Mouse (Mus musculus) cortical plate, adult 2 months (tissue): ENCODE results near the gene Hmgn1. TPM values are rescaled to one million over a fixed set of nuclear protein-coding genes. Genes with fewer than 3 reads are reported as not detected.

Experiments used
- H3K27ac ChIP-seq: fragments of 200-500 bp; 2 replicates; pipeline ENCODE4 v1.5.1; 2012; ENCODE audit warnings: low read length, control low read depth, inconsistent platforms; ENCODE audit not compliant: insufficient read depth
- H3K4me1 ChIP-seq: fragments of 200-500 bp; 2 replicates; pipeline ENCODE4 v1.6.1; 2011; ENCODE audit warnings: low read length; ENCODE audit not compliant: control insufficient read depth, insufficient read depth
- H3K4me3 ChIP-seq: fragments of 200-500 bp; 2 replicates; pipeline ENCODE4 v1.5.1; 2011; ENCODE audit warnings: mild to moderate bottlenecking, low read length, control low read depth; ENCODE audit not compliant: insufficient read depth
- CTCF ChIP-seq: fragments of 200-500 bp; IDR thresholded peaks from 2 replicates; pipeline ENCODE4 v1.5.1; 2011; ENCODE audit warnings: mild to moderate bottlenecking, control low read depth, low read length; ENCODE audit not compliant: insufficient read depth; ENCODE audit errors: extremely low read depth
- POLR2A ChIP-seq: fragments of 200-500 bp; IDR thresholded peaks from 2 replicates; pipeline ENCODE4 v1.6.1; 2011; ENCODE audit warnings: mild to moderate bottlenecking, low read length, control low read depth; ENCODE audit not compliant: insufficient read depth; ENCODE audit errors: extremely low read depth
- polyA plus RNA-seq: library from polyadenylated mRNA; depleted of rRNA; stranded (reverse); fragments of >200 nt; gene quantifications from 2 replicates; pipeline ENCODE4 v1.2.3, GENCODE M21; 2012; rRNA removed

Gene Hmgn1
- polyA plus RNA-seq = 70.3 and 75.2 TPM in 2 replicates

DNA sequence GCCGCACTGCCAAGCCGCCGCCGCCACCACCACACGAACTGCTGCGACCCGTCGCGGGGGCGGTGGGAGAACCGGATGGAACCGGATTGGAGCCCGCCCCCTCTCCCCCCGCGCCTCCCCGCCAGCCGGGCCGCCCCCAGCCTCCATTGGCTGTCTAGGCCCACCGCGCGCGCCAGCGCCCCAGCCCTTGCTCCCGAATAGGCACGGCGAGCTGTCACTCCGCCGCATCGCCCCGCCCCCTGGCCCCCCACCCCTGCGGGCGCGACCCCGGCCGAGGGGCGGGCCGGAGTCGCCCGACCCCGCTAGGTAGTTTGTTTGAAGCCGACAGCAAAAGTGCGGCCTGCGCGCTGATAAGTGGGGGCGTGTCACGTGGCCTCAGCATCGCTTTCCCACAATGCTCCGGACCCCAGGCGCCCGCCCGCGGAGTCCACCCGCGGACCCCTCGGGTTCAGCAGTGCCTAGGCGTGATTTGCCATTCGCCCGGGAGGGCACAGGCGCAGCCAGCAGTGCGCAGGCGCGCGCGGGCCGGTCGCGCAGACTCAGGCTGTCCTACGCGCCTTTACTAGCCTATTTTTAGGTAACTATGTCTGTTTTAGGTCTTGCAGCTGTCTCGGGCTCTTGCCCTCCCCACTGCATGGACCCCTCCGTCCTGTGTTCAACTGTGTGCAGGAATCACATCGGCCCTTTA lies at the start of gene Hmgn1:
Hmgn1 (minus strand) TSS at position 73 of the 688 bp plus-strand sequence.
- TF ChIP-seq POLR2A (peak; percentile 90), CTCF (no peak)
- H3K4me3 ChIP-seq = peak within 1 kb of the TSS; percentile 76

DNA sequence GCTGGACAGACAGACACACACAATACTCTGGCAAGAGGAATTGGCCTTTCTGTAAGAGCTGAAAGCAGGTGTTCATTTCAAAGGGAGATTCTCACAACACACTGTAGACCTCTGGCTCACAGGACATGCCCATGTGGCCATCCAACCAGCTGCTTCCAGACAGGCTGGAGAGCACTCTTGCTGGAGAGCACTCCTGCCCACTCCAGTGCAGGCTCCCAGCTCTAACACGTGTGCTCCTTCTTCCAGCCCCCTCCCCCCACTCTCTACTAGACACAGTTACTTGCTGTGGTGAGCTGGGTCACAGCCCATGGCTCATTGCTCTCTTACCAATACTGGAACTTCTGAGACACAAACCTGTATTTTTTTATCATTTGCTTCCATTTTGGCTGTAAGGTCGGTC lies 47.9 kb upstream of the Hmgn1 start:
- H3K27ac ChIP-seq = no peak overlapping the region
- no peak overlapping the region for H3K4me3 ChIP-seq
- TF ChIP-seq CTCF (no peak), POLR2A (no peak)
- H3K4me1 ChIP-seq = no peaks in the 10 kb centered on the region

More for the DNA sequence above, at the start of gene Hmgn1:
- Histone ChIP-seq H3K27ac (peak within 1 kb of the TSS; percentile 99), H3K4me1 (peaks cover 3% of the 10 kb centered on the region)

DNA sequence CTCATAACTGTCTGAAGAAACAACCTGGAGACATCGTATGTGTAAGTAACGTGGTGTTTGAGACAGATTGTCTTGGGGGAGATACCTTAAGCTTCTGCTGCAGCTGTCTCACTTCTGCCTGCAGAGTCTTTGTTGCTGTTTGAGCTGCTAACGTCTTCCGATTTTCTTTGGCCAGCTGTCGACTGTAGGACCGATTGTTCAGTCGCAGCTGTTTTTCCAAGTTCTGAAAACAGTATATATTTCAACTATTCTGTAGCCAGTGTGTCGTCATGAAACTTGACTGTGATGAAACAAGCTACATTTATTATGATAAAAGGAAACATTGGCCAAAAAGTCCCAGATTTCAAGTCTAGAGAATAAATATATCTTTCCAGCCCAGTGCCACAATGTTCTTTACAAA lies 46.1 kb upstream of the Hmgn1 start:
- H3K4me3 ChIP-seq = no peak overlapping the region
- no peaks in the 10 kb centered on the region for H3K4me1 ChIP-seq
- no peak overlapping the region for H3K27ac ChIP-seq
- no peak for TF ChIP-seq POLR2A
- TF ChIP-seq CTCF = no peak

DNA sequence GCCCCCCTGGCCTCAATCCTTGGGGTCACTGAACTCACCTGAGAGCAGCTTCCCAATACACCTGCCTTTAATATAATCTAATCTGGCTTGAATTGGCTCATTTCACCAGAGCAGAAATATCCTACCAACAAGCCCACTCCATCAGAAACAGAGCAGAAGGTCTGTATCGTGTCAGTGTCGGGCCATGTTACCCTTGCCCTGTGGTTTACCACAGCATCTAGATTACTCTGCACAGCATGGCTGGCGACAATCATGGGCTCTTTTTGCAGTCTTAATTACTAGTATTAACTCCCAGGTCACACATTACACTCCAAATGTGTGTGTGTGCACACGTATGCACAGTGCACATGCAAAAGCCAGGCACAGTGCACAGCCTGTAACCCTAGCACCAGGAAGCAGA lies 41.3 kb upstream of the Hmgn1 start:
- no peak overlapping the region for H3K4me3 ChIP-seq
- no peak overlapping the region for H3K27ac ChIP-seq
- H3K4me1 ChIP-seq = no peaks in the 10 kb centered on the region
- TF ChIP-seq CTCF (no peak), POLR2A (no peak)

DNA sequence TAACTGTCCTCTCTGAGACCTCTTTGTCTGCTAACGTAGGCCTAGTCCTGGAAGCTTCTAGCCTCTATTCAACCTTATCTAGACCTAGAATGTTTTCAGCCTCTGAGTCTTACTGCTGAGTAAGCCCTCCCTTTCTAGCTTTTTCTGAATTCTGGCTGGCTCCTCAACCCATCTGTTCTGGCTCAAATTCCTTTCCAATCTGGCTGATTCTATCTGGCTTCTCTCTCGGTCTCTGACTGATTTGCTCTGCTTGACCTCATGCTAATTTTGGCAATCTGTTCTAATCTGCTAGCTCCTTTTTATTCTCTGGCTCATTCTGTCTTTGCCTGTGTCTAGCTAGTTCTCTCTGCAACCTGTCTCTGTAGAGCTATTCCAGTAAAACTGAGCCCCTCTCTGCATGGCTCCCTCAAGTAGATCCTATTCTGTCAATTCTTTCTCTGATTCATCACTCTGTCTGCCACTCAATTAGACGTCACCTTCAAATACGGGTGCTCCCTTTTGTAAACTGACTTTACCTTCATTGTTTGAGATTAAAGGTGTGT lies 38.3 kb upstream of the Hmgn1 start:
- H3K4me1 ChIP-seq = no peaks in the 10 kb centered on the region
- no peak overlapping the region for H3K4me3 ChIP-seq
- no peak for TF ChIP-seq POLR2A
- no peak for TF ChIP-seq CTCF
- no peak overlapping the region for H3K27ac ChIP-seq

DNA sequence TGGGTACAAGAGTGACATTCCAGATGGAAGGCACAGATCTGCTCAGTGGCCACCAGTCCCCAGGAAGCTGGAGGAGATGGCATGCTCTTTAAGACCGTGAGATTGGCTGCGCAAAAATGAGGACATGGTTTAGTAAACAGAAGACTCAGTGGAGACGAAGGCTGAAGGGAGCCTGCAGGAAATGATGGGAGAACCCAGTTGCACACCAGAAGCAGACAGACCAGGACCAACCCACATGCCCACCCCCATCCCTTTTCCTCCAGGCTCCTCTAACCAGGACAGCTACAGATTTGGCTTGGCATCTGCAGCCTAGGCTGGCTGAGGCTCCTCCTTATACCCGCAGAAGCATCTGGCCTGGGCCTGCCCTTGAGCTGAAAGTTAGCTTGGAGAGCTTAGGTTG lies 33.8 kb upstream of the Hmgn1 start:
- no peak overlapping the region for H3K4me3 ChIP-seq
- peaks cover 5% of the 10 kb centered on the region for H3K4me1 ChIP-seq
- H3K27ac ChIP-seq = no peak overlapping the region
- TF ChIP-seq CTCF (no peak), POLR2A (no peak)

DNA sequence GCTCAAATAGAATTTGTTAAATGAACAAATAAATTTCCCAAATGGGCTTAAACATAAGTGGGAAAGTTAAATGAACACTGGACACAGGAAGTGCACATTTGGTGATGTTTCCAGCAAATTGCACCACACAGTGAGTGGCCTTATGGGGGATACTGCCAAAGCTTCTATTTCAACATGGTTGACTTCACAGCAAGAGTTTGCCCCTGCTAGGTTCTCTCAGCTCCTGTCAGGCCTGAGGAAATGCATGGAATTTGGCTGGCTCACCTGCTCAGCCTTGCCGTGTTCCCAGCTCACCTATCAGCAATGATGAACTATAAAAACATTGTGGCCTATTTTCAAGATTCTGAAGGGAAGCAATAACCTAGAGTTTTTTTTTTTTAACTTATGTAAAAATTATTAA lies 33.4 kb upstream of the Hmgn1 start:
- H3K27ac ChIP-seq = no peak overlapping the region
- H3K4me1 ChIP-seq = peaks cover 5% of the 10 kb centered on the region
- no peak overlapping the region for H3K4me3 ChIP-seq
- TF ChIP-seq CTCF = no peak
- TF ChIP-seq POLR2A = no peak

DNA sequence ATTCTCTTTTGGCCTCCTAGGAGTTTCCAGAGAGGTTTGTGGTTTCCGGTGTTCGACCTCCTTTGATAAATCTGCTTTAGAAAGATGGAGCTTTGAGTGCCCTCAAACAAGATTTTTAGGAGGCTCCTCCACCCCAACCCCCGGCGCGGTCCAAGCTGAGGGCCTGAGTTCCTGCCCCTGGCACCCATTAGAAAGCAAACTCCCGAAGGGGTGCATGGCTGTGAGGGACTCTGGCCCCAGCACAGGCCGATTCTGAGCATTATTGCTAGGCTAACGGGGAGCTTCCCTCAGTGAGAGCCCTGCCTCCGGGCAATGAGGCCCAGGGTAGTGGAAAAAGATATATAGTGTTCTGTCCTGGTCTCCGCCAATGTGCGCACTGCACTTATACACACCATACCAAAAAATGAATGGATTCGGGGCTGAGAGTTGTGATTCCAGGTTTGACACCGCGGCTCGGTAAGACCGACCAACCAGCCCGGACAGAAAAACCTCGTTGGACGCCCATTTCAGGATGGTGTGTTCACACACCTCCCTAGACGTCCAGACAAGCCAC lies 32.3 kb upstream of the Hmgn1 start:
- Histone ChIP-seq H3K4me1 (peaks cover 5% of the 10 kb centered on the region), H3K4me3 (0 out of 2 replicates have a peak overlapping the region, but pooled peaks have one; percentile 7), H3K27ac (no peak overlapping the region)
- TF ChIP-seq CTCF (no peak), POLR2A (no peak)

DNA sequence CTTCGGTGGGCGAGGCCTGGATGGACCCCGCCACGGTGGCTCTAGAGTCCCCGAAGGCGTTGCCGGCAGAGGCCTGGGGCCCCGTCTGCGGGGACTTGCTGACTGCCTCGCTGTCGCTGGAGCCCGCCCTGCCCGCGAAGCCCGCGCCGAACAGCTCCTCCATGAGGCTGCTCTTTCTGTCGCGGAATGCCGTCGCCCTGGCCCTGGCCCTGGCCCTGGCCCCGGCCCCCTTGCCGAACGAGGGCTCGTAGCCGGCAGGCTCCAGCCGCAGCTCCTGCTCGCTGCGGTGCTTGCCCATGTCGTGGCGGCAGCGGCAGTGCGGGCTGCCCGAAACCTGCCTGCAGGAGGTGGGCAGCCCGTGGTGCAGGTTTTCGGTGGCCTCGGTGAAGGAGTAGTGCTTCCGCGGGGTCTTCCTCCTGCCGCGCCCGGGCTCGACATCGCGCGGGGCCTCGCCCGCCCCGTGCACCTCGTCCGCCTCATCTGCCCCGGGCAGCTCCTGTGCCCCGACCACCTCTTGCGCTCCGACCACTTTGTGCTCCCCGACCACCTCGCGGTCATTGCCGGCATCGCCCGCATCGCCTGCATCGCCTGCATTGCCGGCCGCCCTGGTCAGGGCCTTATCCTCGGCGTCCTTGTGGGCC lies 31.7 kb upstream of the Hmgn1 start:
- H3K4me1 ChIP-seq = peaks cover 5% of the 10 kb centered on the region
- H3K4me3 ChIP-seq = peak overlapping the region; percentile 7; the same call in 1 of the 2 replicates
- 0 out of 2 replicates have a peak overlapping the region, but pooled peaks have one; percentile 16 for H3K27ac ChIP-seq
- TF ChIP-seq POLR2A (no peak), CTCF (no peak)

DNA sequence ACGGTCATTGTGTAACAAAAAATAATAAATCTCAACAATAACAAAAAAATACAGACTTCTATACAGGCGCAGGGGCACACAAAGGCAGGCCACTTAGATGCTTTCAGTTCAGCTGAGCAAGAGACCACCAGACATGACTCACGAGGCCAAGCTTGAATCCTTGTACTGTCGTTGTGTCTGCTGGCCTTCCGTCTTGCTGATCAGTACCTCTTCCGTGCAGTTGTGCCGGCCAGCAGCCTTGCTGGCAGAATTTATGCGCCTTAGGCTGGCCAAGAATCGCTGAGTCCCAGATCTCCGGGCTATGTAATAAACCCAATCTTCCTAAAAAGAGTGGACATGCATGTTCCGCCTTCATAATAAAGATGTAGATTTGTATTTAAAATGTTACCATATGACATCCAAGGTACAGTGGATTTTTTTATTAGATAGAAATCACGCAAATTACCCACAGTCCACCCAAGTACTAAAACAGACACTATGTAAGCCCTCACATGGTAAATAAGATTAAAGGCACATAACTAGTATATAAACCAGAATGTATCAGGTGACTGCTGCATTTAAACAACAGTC lies 31.1 kb upstream of the Hmgn1 start:
- TF ChIP-seq POLR2A = no peak
- TF ChIP-seq CTCF = no peak
- H3K27ac ChIP-seq = no peak overlapping the region
- H3K4me3 ChIP-seq = 0 out of 2 replicates have a peak overlapping the region, but pooled peaks have one; percentile 7
- H3K4me1 ChIP-seq = peaks cover 5% of the 10 kb centered on the region
